Mouse (Mus musculus): ENCODE measurements around the gene Pnma1.

Gene Pnma1

GRCm38 (mm10) chr12:84147954-84148621 is at the start of gene Pnma1:
Pnma1 (minus strand) TSS chr12:84148489.
- DNase-seq (ENCODE audit: low read depth, low spot score): peak; percentile 70

DNA sequence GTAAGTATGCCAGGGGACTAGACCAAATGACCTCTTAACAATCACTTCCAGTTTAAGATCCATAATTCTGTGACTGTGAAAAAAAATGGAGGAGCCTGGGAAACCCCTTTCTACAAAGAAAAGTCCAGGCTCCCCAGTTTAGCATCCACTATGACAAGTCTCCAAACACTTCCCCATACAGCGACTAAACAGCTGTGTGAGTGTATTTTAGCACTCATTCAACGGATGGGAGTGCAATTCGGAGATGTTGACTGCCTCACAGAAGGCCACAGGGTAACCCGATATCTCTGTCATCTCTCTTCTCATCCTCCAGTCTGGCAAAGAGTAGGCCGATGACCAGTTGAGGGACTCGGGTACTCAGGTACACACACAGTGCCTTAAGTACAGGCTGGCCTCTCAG is 46.9 kb upstream of the Pnma1 start:
- no peak for DNase-seq (ENCODE audit: low read depth, low spot score)

DNA sequence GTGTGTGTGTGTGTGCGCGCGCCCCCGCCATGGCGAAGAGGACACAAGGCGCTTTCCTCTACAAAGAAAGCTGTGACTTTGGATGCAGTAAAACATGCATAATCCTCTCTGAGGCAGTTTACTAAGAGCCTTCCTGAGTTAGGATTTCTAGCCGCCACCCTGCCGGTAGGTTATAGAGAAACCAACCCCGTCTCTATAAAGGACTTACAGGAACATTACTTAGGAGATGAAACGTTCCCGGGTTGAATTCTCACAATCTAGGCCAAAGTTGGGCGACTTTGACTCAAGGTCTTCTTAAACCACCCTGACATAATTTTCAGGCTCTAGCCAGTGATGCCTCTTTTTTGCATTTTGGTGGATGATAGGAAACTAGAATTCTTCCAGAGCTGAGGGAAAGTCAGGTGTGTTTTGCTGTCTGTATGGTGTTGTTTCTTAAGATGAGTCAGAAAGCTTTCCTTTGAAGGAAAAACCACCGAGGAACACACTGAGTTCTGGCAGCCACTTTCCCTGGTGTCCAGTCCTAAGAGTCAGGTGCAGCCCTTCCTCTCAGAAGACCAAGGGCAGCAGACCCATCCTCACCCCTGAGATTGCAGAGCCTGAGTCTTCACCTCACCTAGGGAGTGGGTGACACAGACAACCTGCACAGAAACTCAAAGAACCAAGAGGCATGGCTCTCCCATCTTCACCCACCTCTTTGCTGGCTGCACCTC is 46.3 kb upstream of the Pnma1 start:
- DNase-seq (ENCODE audit: low read depth, low spot score): no peak

- DNase-seq (ENCODE audit: low read depth, low spot score): peak; percentile 96
These were observed 45.5 kb upstream of the Pnma1 start for GRCm38 (mm10) chr12:84193642-84194399.

GRCm38 (mm10) chr12:84192741-84193641 is 44.7 kb upstream of the Pnma1 start:
- DNase-seq (ENCODE audit: low read depth, low spot score): peak; percentile 74

DNA sequence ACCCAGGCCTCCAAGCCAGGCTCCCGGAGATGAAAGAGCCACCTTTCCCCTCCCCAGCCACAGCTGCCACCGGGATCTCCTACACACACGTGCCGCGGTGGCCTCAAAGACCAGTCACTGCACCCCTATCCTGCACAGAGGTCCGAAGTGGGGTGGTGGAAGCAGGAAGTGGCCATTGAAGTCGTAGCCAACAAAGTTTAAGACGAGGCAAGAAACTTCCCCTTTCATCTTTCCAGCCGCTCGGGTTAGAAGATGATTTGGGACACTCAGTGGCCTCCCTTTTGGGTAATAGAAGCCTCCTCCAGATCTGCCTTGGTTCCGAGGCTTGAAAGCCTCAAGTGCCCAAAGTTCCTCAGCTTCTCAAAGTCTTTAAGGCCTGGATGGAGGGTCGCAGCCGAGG is 44.0 kb upstream of the Pnma1 start:
- DNase-seq (ENCODE audit: low read depth, low spot score): no peak

GRCm38 (mm10) chr12:84191770-84192169 is 43.5 kb upstream of the Pnma1 start:
- DNase-seq (ENCODE audit: low read depth, low spot score): no peak

- DNase-seq (ENCODE audit: low read depth, low spot score): no peak
These were observed 42.9 kb upstream of the Pnma1 start for GRCm38 (mm10) chr12:84191190-84191589.

DNA sequence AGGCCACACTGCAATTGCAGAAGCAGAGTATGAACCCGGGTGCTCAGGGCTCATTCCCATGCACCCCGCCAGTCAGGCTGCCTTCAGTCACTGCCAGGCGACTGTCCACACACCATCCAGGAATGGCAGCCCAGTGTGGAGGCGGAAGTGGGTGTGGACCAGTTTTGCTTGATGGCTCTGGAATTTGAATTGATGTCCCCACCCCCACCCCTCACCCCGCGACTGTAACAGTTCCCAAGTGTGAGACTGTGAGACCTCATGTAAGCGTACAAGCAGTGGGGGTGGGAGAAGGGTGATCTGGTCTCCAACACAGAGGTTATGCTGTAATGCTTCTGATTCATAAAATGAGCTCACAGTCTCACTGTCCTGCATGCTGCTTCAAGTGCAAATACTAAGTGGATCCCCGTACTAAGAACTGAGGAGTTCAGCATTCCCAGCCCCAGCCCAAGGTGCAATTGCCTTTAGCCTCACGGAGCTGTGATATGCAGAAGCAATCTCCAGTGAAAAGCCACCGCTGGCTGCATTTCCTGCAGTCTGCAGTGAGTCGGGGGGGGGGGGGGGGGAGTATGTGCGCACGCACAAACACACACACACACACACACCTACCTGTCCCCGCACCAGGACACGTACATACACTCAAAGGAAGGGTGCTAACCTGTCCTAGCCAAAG is 42.0 kb upstream of the Pnma1 start:
- DNase-seq (ENCODE audit: low read depth, low spot score): no peak

GRCm38 (mm10) chr12:84188881-84189444 is 40.7 kb upstream of the Pnma1 start:
- no peak for DNase-seq (ENCODE audit: low read depth, low spot score)

GRCm38 (mm10) chr12:84187752-84188601 is 39.7 kb upstream of the Pnma1 start:
- no peak for DNase-seq (ENCODE audit: low read depth, low spot score)

- no peak for DNase-seq (ENCODE audit: low read depth, low spot score)
These were observed 38.7 kb upstream of the Pnma1 start for GRCm38 (mm10) chr12:84186950-84187349.

DNA sequence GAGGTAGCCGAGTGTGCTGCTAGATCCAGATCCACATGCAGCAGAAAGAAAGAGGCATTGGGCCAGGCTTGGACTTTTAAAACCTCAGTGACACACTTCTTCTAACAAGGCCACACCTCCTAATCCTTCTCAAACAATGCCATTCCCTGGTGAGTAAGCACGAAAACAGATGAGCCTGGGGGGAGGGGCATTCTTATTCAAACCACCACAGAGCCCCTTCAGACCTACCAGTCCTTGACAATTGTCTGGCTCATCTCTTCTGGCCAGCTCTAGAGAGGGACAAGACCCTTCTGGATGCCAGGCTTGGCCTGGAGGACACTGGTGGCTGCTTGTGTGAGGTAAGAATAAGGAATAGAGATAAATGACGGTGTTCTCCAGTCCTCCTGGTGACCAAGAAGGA is 38.2 kb upstream of the Pnma1 start:
- no peak for DNase-seq (ENCODE audit: low read depth, low spot score)

- DNase-seq (ENCODE audit: low read depth, low spot score): no peak
These were observed 37.3 kb upstream of the Pnma1 start for GRCm38 (mm10) chr12:84185547-84185946.

- no peak for DNase-seq (ENCODE audit: low read depth, low spot score)
These were observed 36.7 kb upstream of the Pnma1 start for GRCm38 (mm10) chr12:84184979-84185378.

DNA sequence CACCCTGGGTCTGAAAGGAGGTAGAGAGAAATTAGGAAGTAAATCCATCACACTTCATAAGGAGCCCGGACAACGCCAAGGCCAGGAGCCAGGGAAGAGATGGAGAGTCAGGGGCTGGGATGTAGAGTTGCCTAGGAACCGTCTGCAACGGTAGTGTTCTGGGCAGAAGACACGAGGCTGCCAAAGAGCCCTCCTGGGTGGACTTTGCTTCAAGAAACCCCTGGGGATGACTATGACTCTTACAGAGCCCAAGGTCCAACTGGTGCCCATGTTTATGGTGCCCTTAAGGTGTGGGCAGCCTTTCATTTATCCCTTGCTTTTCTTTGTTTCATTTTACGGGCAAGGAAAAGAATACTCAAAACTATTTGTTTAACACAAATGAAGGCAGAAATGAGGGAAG is 33.7 kb upstream of the Pnma1 start:
- no peak for DNase-seq (ENCODE audit: low read depth, low spot score)

DNA sequence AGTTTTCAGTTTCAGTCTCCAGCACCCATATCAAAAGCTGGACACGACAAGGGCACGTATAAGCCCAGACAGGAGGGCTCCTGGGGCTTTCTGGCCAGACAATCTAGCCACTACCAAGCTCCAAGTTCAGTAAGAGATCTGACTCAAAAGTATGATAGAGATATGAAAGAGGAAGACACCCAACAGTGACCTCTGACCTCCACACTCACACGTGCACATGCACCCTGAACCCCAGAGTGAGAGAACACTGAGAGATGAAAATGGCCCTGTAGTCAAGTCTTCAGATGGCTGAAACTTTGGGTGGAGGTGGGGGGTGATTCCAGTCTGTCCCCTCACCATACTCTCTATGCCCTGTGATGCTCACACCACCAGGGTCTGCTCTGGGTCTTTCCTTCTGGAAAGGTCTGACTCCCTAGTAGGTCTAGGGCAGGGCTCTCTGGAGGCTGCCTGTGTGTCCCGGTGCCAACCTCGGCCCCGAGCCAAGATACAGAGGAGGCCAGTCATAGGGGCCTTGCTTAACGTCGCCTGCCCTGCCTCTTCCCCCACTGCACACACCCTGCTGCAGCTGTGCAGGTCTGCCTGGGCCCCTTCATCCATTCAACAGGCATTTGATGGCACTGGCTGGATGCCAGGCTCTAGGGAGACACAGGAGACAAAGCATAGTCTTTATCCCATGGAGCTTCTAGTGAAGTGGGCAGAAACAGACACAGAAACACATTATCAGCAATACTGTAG is 32.6 kb upstream of the Pnma1 start:
- no peak for DNase-seq (ENCODE audit: low read depth, low spot score)

DNA sequence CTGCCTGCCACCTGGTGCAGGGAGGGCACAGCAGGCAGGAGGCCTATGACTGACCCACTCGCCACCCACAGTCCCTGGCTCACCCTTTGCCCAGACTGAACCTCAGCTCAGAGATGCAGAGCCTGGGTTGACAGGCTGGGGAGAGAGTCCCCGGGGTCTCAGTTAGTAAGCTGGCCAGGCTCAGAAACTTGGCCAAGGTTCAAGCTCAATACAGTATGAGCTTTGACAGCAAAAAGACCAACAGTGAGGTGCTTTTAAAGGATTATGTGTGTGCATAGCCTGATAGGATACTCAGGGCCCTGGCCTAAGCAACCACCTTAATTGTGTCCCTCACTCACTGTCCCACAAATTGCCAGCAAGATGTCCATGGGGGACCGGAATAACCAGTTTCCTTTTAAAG is 31.8 kb upstream of the Pnma1 start:
- no peak for DNase-seq (ENCODE audit: low read depth, low spot score)

All from CD4-positive, CD25-positive, alpha-beta regulatory T cell, adult 2 months (primary cell).